Mouse (Mus musculus): ENCODE data around the gene Irgm2. TPM values are rescaled to one million over a fixed set of nuclear protein-coding genes. Genes with fewer than 3 reads are reported as not detected.
"Not testable (repeated sequence)": the region's sequence is repeated elsewhere in the genome, so short reads cannot be mapped to it uniquely, and the experiment has no call there.

Irgm2 gene
- polyA plus RNA-seq, 1 experiment from 2014 or later: 3.8 TPM

GRCm38 (mm10) chr11:58214391-58215048 is 15.1 kb downstream of the Irgm2 start:
- H3K36me3 ChIP-seq: no peaks in the 10 kb centered on the region
- H3K9ac ChIP-seq: no peak overlapping the region
- peak; percentile 90 for ATAC-seq (ENCODE audit: insufficient read depth, low FRiP score, low read depth)
- H3K27ac ChIP-seq: peak overlapping the region; percentile 12; the same call in 1 of the 2 replicates
- peaks cover 16% of the 10 kb centered on the region; the same call in 1 of the 2 replicates for H3K4me1 ChIP-seq
- H3K27me3 ChIP-seq (replicated peaks): no peaks in the 10 kb centered on the region
- WGBS: 23% methylated on average over 17 of the region's 17 CpGs
- H3K4me3 ChIP-seq (replicated peaks): peak overlapping the region; percentile 50
- no peaks in the 10 kb centered on the region for H3K9me3 ChIP-seq
- peak overlapping the region; percentile 65 for H3K4me2 ChIP-seq

DNA sequence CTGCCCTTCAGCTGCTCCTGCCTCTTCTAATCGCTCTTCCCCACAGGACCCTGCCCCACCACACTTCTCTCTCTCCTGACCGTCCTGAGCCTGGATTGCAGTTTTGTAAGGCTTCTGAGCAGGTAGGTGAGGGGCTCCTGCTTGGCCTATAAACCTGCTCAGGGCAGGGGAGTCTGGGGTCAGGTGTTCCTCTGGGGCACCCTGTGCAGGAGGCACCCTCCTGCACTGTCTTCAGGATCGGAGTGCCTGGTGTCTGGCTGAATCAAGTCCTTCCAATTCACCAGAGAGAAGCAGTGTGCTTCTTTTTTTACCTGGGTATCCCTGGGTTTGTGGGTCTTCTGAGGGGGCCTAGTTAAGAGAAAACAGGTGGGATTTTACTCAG is 15.6 kb downstream of the Irgm2 start:
- H3K4me1 ChIP-seq: peaks cover 16% of the 10 kb centered on the region; the same call in 1 of the 2 replicates
- WGBS: 9% methylated on average over 2 of the region's 3 CpGs
- not testable (repeated sequence) for H3K9ac ChIP-seq; H3K9me3 ChIP-seq; H3K27ac ChIP-seq; H3K27me3 ChIP-seq (replicated peaks); H3K36me3 ChIP-seq
- H3K4me2 ChIP-seq: peak overlapping the region; percentile 65
- peak overlapping the region; percentile 50 for H3K4me3 ChIP-seq (replicated peaks)
- peak; percentile 43; the same call in 1 of the 2 replicates for ATAC-seq (ENCODE audit: insufficient read depth, low FRiP score, low read depth)

GRCm38 (mm10) chr11:58215814-58216213 is 16.4 kb downstream of the Irgm2 start:
- Histone ChIP-seq H3K4me3 (replicated peaks) (no peak overlapping the region), H3K27ac (no peak overlapping the region), H3K4me1 (peaks cover 16% of the 10 kb centered on the region; the same call in 1 of the 2 replicates), H3K36me3 (no peaks in the 10 kb centered on the region), H3K9me3 (no peaks in the 10 kb centered on the region), H3K9ac (no peak overlapping the region), H3K4me2 (0 out of 2 replicates have a peak overlapping the region, but pooled peaks have one; percentile 16), H3K27me3 (replicated peaks) (no peaks in the 10 kb centered on the region)
- ATAC-seq (ENCODE audit: insufficient read depth, low FRiP score, low read depth): no peak
- WGBS: 61% methylated on average over 5 of the region's 5 CpGs

DNA sequence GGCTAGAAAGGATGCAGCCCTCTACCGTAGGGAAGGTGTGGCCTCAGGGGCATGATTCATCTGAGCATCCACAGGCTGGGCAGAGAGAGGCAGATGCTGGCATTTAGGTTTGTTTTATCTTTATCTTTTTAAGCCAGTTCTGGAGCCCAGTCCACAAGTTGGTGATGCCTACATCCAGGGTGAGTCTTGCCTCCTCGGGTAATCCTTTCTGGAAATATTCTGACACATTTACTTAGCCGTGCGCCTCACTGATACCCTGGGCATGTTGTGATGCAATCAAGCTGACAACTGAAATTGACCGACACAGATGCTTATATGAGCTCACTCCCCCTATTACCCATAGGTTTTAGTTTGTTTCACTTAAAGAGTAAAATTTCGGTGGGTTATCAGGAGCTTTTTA is 17.4 kb downstream of the Irgm2 start:
- no peak overlapping the region for H3K4me2 ChIP-seq
- no peak for ATAC-seq (ENCODE audit: insufficient read depth, low FRiP score, low read depth)
- H3K27me3 ChIP-seq (replicated peaks): no peaks in the 10 kb centered on the region
- no peak overlapping the region for H3K9ac ChIP-seq
- H3K4me1 ChIP-seq: peaks cover 8% of the 10 kb centered on the region; the same call in 1 of the 2 replicates
- no peaks in the 10 kb centered on the region for H3K9me3 ChIP-seq
- no peaks in the 10 kb centered on the region for H3K36me3 ChIP-seq
- no peak overlapping the region for H3K27ac ChIP-seq
- WGBS: 64% methylated on average over 6 of the region's 6 CpGs
- no peak overlapping the region for H3K4me3 ChIP-seq (replicated peaks)

- no peaks in the 10 kb centered on the region for H3K36me3 ChIP-seq
- H3K27ac ChIP-seq: no peak overlapping the region
- peaks cover 3% of the 10 kb centered on the region for H3K4me1 ChIP-seq
- no peak overlapping the region for H3K4me2 ChIP-seq
- no peaks in the 10 kb centered on the region for H3K27me3 ChIP-seq (replicated peaks)
- H3K9ac ChIP-seq: no peak overlapping the region
- H3K9me3 ChIP-seq: no peaks in the 10 kb centered on the region
- WGBS: 33% methylated on average over 4 of the region's 4 CpGs
- no peak overlapping the region for H3K4me3 ChIP-seq (replicated peaks)
- ATAC-seq (ENCODE audit: insufficient read depth, low FRiP score, low read depth): no peak
Measured at GRCm38 (mm10) chr11:58223751-58224150, 24.3 kb downstream of the Irgm2 start.

- 34% methylated on average over 7 of the region's 7 CpGs for WGBS
- Histone ChIP-seq H3K4me3 (replicated peaks) (no peak overlapping the region), H3K4me1 (peaks cover 3% of the 10 kb centered on the region), H3K4me2 (no peak overlapping the region), H3K36me3 (no peaks in the 10 kb centered on the region), H3K9me3 (no peaks in the 10 kb centered on the region), H3K27me3 (replicated peaks) (no peaks in the 10 kb centered on the region), H3K27ac (no peak overlapping the region), H3K9ac (no peak overlapping the region)
- no peak for ATAC-seq (ENCODE audit: insufficient read depth, low FRiP score, low read depth)
Measured at GRCm38 (mm10) chr11:58224313-58224712, 24.9 kb downstream of the Irgm2 start.

DNA sequence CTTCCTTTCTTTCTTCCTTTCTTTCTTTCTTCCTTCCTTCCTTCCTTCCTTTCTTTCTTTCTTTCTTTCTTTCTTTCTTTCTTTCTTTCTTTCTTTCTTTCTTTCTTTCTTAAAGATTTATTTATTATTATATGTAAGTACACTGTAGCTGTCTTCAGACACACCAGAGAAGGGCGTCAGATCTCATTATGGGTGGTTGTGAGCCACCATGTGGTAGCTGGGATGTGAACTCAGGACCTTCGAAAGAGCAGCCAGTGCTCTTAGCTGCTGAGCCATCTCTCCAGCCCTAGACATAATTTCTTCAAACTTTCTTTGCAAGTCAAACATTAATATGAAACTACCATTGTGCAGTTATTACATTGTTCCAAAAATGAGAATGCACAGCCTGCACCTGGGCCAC is 25.5 kb downstream of the Irgm2 start:
- not testable (repeated sequence) for H3K4me3 ChIP-seq (replicated peaks); H3K4me1 ChIP-seq; ATAC-seq (ENCODE audit: insufficient read depth, low FRiP score, low read depth); H3K4me2 ChIP-seq; H3K9me3 ChIP-seq; H3K27ac ChIP-seq; H3K36me3 ChIP-seq; H3K27me3 ChIP-seq (replicated peaks); H3K9ac ChIP-seq
- 64% methylated on average over 2 of the region's 2 CpGs for WGBS

DNA sequence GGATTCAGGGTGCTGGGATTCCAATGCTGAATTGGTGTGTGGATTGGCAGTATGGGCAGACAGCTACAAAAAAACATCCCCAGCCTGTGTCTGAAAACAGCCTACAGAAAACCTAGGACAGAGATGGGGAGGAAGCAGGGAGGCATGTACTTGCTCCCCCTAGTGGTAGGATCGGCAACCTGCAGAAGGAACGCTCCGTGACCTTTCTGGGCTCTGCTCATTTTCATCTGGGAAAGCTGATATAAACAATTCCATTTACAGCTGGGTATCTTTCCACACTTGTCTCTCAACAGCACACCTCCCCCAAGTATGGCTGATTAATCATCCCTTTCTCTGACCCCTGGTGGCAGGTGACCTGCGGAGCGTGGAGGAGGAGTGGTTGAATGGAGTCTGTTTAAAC is 26.2 kb downstream of the Irgm2 start:
- no peak overlapping the region for H3K9ac ChIP-seq
- H3K36me3 ChIP-seq: no peaks in the 10 kb centered on the region
- H3K4me1 ChIP-seq: peaks cover 3% of the 10 kb centered on the region
- no peaks in the 10 kb centered on the region for H3K9me3 ChIP-seq
- 6% methylated on average over 5 of the region's 5 CpGs for WGBS
- no peaks in the 10 kb centered on the region for H3K27me3 ChIP-seq (replicated peaks)
- no peak overlapping the region for H3K4me3 ChIP-seq (replicated peaks)
- H3K27ac ChIP-seq: peak overlapping the region; percentile 40; the same call in 1 of the 2 replicates
- peak overlapping the region; percentile 27; the same call in 1 of the 2 replicates for H3K4me2 ChIP-seq
- peak; percentile 47; the same call in 1 of the 2 replicates for ATAC-seq (ENCODE audit: insufficient read depth, low FRiP score, low read depth)

DNA sequence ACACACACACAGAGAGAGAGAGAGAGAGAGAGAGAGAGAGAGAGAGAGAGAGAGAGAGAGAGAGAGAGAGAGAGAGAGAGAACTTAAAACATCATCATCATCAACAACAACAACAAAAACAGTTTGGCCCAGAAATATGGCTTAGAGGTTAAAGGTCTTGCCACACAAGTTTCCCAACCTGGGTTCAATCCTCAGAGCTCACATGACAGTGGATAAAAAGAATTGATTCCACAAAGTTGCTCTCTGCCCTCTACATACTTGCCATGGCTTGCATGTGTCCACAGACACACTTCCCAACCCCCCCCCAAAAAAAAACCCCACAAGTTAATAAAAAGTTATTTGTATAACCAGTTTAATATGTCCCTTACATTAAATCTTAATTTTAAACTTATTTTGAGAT is 27.0 kb downstream of the Irgm2 start:
- no peak for ATAC-seq (ENCODE audit: insufficient read depth, low FRiP score, low read depth)
- H3K4me1 ChIP-seq: peaks cover 3% of the 10 kb centered on the region
- no peaks in the 10 kb centered on the region for H3K36me3 ChIP-seq
- H3K4me2 ChIP-seq: no peak overlapping the region
- H3K4me3 ChIP-seq (replicated peaks): no peak overlapping the region
- H3K27ac ChIP-seq: no peak overlapping the region
- no peaks in the 10 kb centered on the region for H3K27me3 ChIP-seq (replicated peaks)
- no peak overlapping the region for H3K9ac ChIP-seq
- H3K9me3 ChIP-seq: no peaks in the 10 kb centered on the region

GRCm38 (mm10) chr11:58228021-58228420 is 28.6 kb downstream of the Irgm2 start:
- WGBS: 89% methylated on average over 2 of the region's 2 CpGs
- not testable (repeated sequence) for H3K4me3 ChIP-seq (replicated peaks); H3K4me2 ChIP-seq; H3K27ac ChIP-seq; H3K27me3 ChIP-seq (replicated peaks); ATAC-seq (ENCODE audit: insufficient read depth, low FRiP score, low read depth); H3K4me1 ChIP-seq; H3K9ac ChIP-seq; H3K9me3 ChIP-seq; H3K36me3 ChIP-seq

DNA sequence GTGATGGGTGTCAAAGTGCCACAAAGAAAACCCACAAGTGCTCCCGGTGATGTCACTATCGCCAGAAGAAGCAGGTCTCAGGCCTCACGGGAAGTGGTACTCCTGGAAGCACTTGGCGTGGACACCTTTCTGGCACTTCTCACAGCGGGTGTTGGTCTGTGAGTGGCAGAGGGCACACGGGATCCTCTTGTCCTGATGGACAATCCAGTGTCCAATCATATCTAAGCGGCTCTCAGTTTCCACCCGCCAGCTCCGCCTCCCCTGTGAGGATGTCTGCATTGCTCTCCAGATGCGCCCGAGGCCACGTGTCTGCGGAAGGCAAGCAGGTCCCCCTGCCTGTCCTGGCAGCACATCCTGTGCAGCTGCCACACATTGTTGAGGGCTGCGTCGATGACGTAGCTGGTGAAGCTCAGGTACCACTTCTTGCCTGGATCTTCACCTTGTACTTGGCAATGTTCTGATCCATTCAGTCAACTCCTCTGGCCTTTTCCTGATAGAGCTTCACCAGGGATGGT is 31.0 kb downstream of the Irgm2 start:
- 64% methylated on average over 16 of the region's 16 CpGs for WGBS
- Histone ChIP-seq H3K27ac (no peak overlapping the region), H3K36me3 (no peaks in the 10 kb centered on the region), H3K9me3 (no peaks in the 10 kb centered on the region), H3K9ac (no peak overlapping the region), H3K4me1 (peaks cover 2% of the 10 kb centered on the region), H3K4me2 (no peak overlapping the region), H3K4me3 (replicated peaks) (no peak overlapping the region), H3K27me3 (replicated peaks) (no peaks in the 10 kb centered on the region)
- no peak for ATAC-seq (ENCODE audit: insufficient read depth, low FRiP score, low read depth)

GRCm38 (mm10) chr11:58231156-58231555 is 31.7 kb downstream of the Irgm2 start:
- Histone ChIP-seq H3K9ac (no peak overlapping the region), H3K36me3 (no peaks in the 10 kb centered on the region), H3K27me3 (replicated peaks) (no peaks in the 10 kb centered on the region), H3K4me3 (replicated peaks) (no peak overlapping the region), H3K9me3 (no peaks in the 10 kb centered on the region), H3K4me1 (no peaks in the 10 kb centered on the region), H3K27ac (no peak overlapping the region), H3K4me2 (no peak overlapping the region)
- 79% methylated on average over 8 of the region's 8 CpGs for WGBS
- no peak for ATAC-seq (ENCODE audit: insufficient read depth, low FRiP score, low read depth)
